Mouse (Mus musculus): Measurements from ENCODE around the gene Erc2. TPM values are rescaled to one million over a fixed set of nuclear protein-coding genes. Genes with fewer than 3 reads are reported as not detected.

The Erc2 gene
- polyA plus RNA-seq, 1 experiment = 0.53 TPM

- H3K79me2 ChIP-seq (ENCODE audit: control insufficient read depth, insufficient read depth) = no peaks in the 10 kb centered on the region
- no peak overlapping the region for H3K4me3 ChIP-seq
- H3K27me3 ChIP-seq (ENCODE audit: control insufficient read depth, insufficient read depth, insufficient read length) = no peaks in the 10 kb centered on the region
- no peak overlapping the region for H3K4me2 ChIP-seq (ENCODE audit: low read depth)
- TF ChIP-seq SRF (IDR thresholded peaks at IDR 0.05; ENCODE audit: control insufficient read depth, insufficient read length, low read depth) (no peak), TCF3 (IDR thresholded peaks at IDR 0.05; ENCODE audit: insufficient read length, low read depth) (no peak)
- no peaks in the 10 kb centered on the region for H3K36me3 ChIP-seq (ENCODE audit: control insufficient read depth, insufficient read depth)
- no peak overlapping the region for H3ac ChIP-seq (ENCODE audit: control insufficient read depth, insufficient read length)
Observed at GRCm38 (mm10) chr14:28091367-28091766, 469.1 kb downstream of the Erc2 start.

GRCm38 (mm10) chr14:28093214-28093613 lies 471.0 kb downstream of the Erc2 start:
- H3K27me3 ChIP-seq (ENCODE audit: control insufficient read depth, insufficient read depth, insufficient read length) = no peaks in the 10 kb centered on the region
- no peaks in the 10 kb centered on the region for H3K79me2 ChIP-seq (ENCODE audit: control insufficient read depth, insufficient read depth)
- H3K4me2 ChIP-seq (ENCODE audit: low read depth) = no peak overlapping the region
- no peak overlapping the region for H3K4me3 ChIP-seq
- H3K36me3 ChIP-seq (ENCODE audit: control insufficient read depth, insufficient read depth) = no peaks in the 10 kb centered on the region
- no peak overlapping the region for H3ac ChIP-seq (ENCODE audit: control insufficient read depth, insufficient read length)
- TF ChIP-seq SRF (IDR thresholded peaks at IDR 0.05; ENCODE audit: control insufficient read depth, insufficient read length, low read depth) (no peak), POLR2AphosphoS2 (IDR thresholded peaks at IDR 0.05; ENCODE audit: insufficient read length, low read depth) (no peak), CEBPB (IDR thresholded peaks at IDR 0.05; ENCODE audit: insufficient read depth, poor library complexity, severe bottlenecking) (no peak), MAX (IDR thresholded peaks at IDR 0.05; ENCODE audit: low read depth) (no peak), MYOD1 (IDR thresholded peaks at IDR 0.05; ENCODE audit: control insufficient read depth in 1 of 3, insufficient read length in 2 of 3, low read depth in 2 of 3) (no peak), TCF12 (IDR thresholded peaks at IDR 0.05; ENCODE audit: insufficient read depth, poor library complexity, severe bottlenecking) (no peak), E2F4 (IDR thresholded peaks at IDR 0.05; ENCODE audit: insufficient read depth) (no peak), TCF3 (IDR thresholded peaks at IDR 0.05; ENCODE audit: insufficient read length, low read depth) (no peak), POLR2A (IDR thresholded peaks at IDR 0.05; ENCODE audit: insufficient read length, low read depth) (no peak), MYOG (IDR thresholded peaks at IDR 0.05; ENCODE audit: control insufficient read depth in 1 of 3, insufficient read depth in 1 of 3, insufficient read length in 2 of 3, low read depth in 2 of 3) (no peak), USF1 (IDR thresholded peaks at IDR 0.05; ENCODE audit: low read depth) (no peak), REST (IDR thresholded peaks at IDR 0.05; ENCODE audit: insufficient read depth, insufficient read length) (no peak)

GRCm38 (mm10) chr14:28093913-28094312 lies 471.7 kb downstream of the Erc2 start:
- Histone ChIP-seq H3K36me3 (ENCODE audit: control insufficient read depth, insufficient read depth) (no peaks in the 10 kb centered on the region), H3K4me2 (ENCODE audit: low read depth) (no peak overlapping the region), H3K27me3 (ENCODE audit: control insufficient read depth, insufficient read depth, insufficient read length) (no peaks in the 10 kb centered on the region), H3K79me2 (ENCODE audit: control insufficient read depth, insufficient read depth) (no peaks in the 10 kb centered on the region), H3K4me3 (no peak overlapping the region), H3ac (ENCODE audit: control insufficient read depth, insufficient read length) (no peak overlapping the region)
- TF ChIP-seq POLR2A (IDR thresholded peaks at IDR 0.05; ENCODE audit: insufficient read length, low read depth) (no peak), E2F4 (IDR thresholded peaks at IDR 0.05; ENCODE audit: insufficient read depth) (no peak), REST (IDR thresholded peaks at IDR 0.05; ENCODE audit: insufficient read depth, insufficient read length) (no peak), MYOG (IDR thresholded peaks at IDR 0.05; ENCODE audit: control insufficient read depth in 1 of 3, insufficient read depth in 1 of 3, insufficient read length in 2 of 3, low read depth in 2 of 3) (no peak), MYOD1 (IDR thresholded peaks at IDR 0.05; ENCODE audit: control insufficient read depth in 1 of 3, insufficient read length in 2 of 3, low read depth in 2 of 3) (no peak), POLR2AphosphoS2 (IDR thresholded peaks at IDR 0.05; ENCODE audit: insufficient read length, low read depth) (no peak), USF1 (IDR thresholded peaks at IDR 0.05; ENCODE audit: low read depth) (no peak), TCF3 (IDR thresholded peaks at IDR 0.05; ENCODE audit: insufficient read length, low read depth) (no peak), MAX (IDR thresholded peaks at IDR 0.05; ENCODE audit: low read depth) (no peak), TCF12 (IDR thresholded peaks at IDR 0.05; ENCODE audit: insufficient read depth, poor library complexity, severe bottlenecking) (no peak), CEBPB (IDR thresholded peaks at IDR 0.05; ENCODE audit: insufficient read depth, poor library complexity, severe bottlenecking) (no peak), SRF (IDR thresholded peaks at IDR 0.05; ENCODE audit: control insufficient read depth, insufficient read length, low read depth) (no peak)

DNA sequence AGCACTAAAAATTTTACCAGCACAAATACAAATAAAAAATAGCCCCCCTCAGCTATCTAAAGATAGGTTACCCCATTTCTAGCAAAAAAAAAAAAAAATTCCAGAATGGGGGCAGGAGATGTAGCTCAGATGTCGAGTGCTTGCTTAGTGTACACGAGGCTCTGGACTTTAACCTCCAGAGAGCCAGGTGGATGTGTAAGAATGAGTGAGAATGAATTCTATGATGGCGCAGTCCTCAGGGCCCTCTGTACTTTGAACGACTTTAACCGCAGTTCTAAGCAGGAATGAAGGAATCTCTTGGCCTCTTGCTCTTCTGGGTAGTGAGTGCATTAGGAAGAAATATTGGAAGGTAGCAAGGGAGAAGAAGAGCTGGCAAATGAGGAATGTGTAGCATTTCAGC lies 476.9 kb downstream of the Erc2 start:
- no peak overlapping the region for H3K4me2 ChIP-seq (ENCODE audit: low read depth)
- no peaks in the 10 kb centered on the region for H3K36me3 ChIP-seq (ENCODE audit: control insufficient read depth, insufficient read depth)
- H3K27me3 ChIP-seq (ENCODE audit: control insufficient read depth, insufficient read depth, insufficient read length) = no peaks in the 10 kb centered on the region
- no peak overlapping the region for H3K4me3 ChIP-seq
- TF ChIP-seq SRF (IDR thresholded peaks at IDR 0.05; ENCODE audit: control insufficient read depth, insufficient read length, low read depth) (no peak), POLR2AphosphoS2 (IDR thresholded peaks at IDR 0.05; ENCODE audit: insufficient read length, low read depth) (no peak), TCF12 (IDR thresholded peaks at IDR 0.05; ENCODE audit: insufficient read depth, poor library complexity, severe bottlenecking) (no peak), E2F4 (IDR thresholded peaks at IDR 0.05; ENCODE audit: insufficient read depth) (no peak), MYOG (IDR thresholded peaks at IDR 0.05; ENCODE audit: control insufficient read depth in 1 of 3, insufficient read depth in 1 of 3, insufficient read length in 2 of 3, low read depth in 2 of 3) (no peak), MAX (IDR thresholded peaks at IDR 0.05; ENCODE audit: low read depth) (no peak), USF1 (IDR thresholded peaks at IDR 0.05; ENCODE audit: low read depth) (no peak), POLR2A (IDR thresholded peaks at IDR 0.05; ENCODE audit: insufficient read length, low read depth) (no peak), CEBPB (IDR thresholded peaks at IDR 0.05; ENCODE audit: insufficient read depth, poor library complexity, severe bottlenecking) (no peak), TCF3 (IDR thresholded peaks at IDR 0.05; ENCODE audit: insufficient read length, low read depth) (no peak), REST (IDR thresholded peaks at IDR 0.05; ENCODE audit: insufficient read depth, insufficient read length) (no peak), MYOD1 (IDR thresholded peaks at IDR 0.05; ENCODE audit: control insufficient read depth in 1 of 3, insufficient read length in 2 of 3, low read depth in 2 of 3) (no peak)
- H3ac ChIP-seq (ENCODE audit: control insufficient read depth, insufficient read length) = no peak overlapping the region
- no peaks in the 10 kb centered on the region for H3K79me2 ChIP-seq (ENCODE audit: control insufficient read depth, insufficient read depth)

- Histone ChIP-seq H3K4me2 (ENCODE audit: low read depth) (no peak overlapping the region), H3K36me3 (ENCODE audit: control insufficient read depth, insufficient read depth) (no peaks in the 10 kb centered on the region), H3K79me2 (ENCODE audit: control insufficient read depth, insufficient read depth) (no peaks in the 10 kb centered on the region), H3K27me3 (ENCODE audit: control insufficient read depth, insufficient read depth, insufficient read length) (no peaks in the 10 kb centered on the region), H3K4me3 (no peak overlapping the region), H3ac (ENCODE audit: control insufficient read depth, insufficient read length) (no peak overlapping the region)
- TF ChIP-seq SRF (IDR thresholded peaks at IDR 0.05; ENCODE audit: control insufficient read depth, insufficient read length, low read depth) (no peak), MYOG (IDR thresholded peaks at IDR 0.05; ENCODE audit: control insufficient read depth in 1 of 3, insufficient read depth in 1 of 3, insufficient read length in 2 of 3, low read depth in 2 of 3) (no peak), USF1 (IDR thresholded peaks at IDR 0.05; ENCODE audit: low read depth) (no peak), POLR2A (IDR thresholded peaks at IDR 0.05; ENCODE audit: insufficient read length, low read depth) (no peak), REST (IDR thresholded peaks at IDR 0.05; ENCODE audit: insufficient read depth, insufficient read length) (no peak), E2F4 (IDR thresholded peaks at IDR 0.05; ENCODE audit: insufficient read depth) (no peak), TCF3 (IDR thresholded peaks at IDR 0.05; ENCODE audit: insufficient read length, low read depth) (no peak), TCF12 (IDR thresholded peaks at IDR 0.05; ENCODE audit: insufficient read depth, poor library complexity, severe bottlenecking) (no peak), POLR2AphosphoS2 (IDR thresholded peaks at IDR 0.05; ENCODE audit: insufficient read length, low read depth) (no peak), CEBPB (IDR thresholded peaks at IDR 0.05; ENCODE audit: insufficient read depth, poor library complexity, severe bottlenecking) (no peak), MAX (IDR thresholded peaks at IDR 0.05; ENCODE audit: low read depth) (no peak), MYOD1 (IDR thresholded peaks at IDR 0.05; ENCODE audit: control insufficient read depth in 1 of 3, insufficient read length in 2 of 3, low read depth in 2 of 3) (no peak)
Observed at GRCm38 (mm10) chr14:28113121-28113520, 490.9 kb downstream of the Erc2 start.
